Mouse (Mus musculus) testis, adult 2 months (tissue): ENCODE results near the gene Rnd2.

ENCODE experiments used
- CTCF ChIP-seq: fragments of 200-500 bp; IDR thresholded peaks from 2 replicates; pipeline ENCODE4 v1.5.1; 2012; ENCODE audit warnings: low read depth, mild to moderate bottlenecking, inconsistent platforms, low read length, moderate library complexity; ENCODE audit not compliant: control insufficient read depth, insufficient read depth, insufficient replicate concordance
- POLR2A ChIP-seq: fragments of 200-500 bp; IDR thresholded peaks from 2 replicates; pipeline ENCODE4 v1.6.1; 2012; ENCODE audit warnings: low read depth, mild to moderate bottlenecking, inconsistent platforms, low read length, moderate library complexity; ENCODE audit not compliant: control insufficient read depth

DNA sequence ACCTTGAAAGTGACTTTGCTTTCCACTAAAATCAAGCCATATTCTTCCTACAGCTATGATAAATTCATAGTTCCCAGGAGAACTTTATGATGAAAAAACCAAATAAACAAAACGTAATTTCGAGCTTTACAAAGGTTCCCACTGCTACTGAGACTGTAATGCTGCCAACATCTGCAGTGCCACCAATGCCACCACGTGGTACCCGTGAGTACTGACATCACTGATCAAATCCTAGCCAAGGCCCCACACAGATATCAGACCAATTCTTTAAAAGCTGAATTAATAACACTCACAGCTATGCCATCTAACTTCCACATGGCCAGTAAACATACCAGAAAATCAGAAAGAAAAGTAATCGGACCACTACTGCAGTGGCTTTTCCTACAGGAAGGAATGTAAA is 54.1 kb downstream of the Rnd2 start:
- TF ChIP-seq POLR2A (no peak), CTCF (no peak; the same call in 1 of the 2 replicates)
